Mouse (Mus musculus): Measurements from ENCODE around the gene Aanat.

DNA sequence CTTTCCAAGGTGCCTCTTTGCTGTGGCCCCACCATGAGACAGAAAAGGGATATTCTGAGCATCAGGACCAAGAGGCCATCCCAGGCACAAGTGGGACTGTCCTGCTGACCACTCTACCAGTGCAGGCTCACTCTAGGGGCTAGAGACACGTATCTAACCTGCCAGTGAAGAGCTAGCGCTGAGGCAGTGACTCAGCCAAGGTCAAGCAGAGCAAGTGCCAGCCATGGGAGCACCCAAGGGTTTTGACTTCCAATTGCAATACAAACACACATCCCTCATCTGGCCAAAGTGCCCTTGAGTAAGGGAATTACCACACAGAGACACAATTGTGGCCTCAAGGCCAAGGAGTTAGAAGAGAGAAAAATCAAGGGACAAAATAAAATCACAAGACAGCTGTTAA is 10.8 kb upstream of the Aanat start:
- TF ChIP-seq CTCF (IDR thresholded peaks at IDR 0.05; ENCODE audit: low read depth, low read length) (no peak), POLR2A (IDR thresholded peaks at IDR 0.05; ENCODE audit: extremely low read depth, insufficient read depth, low read length) (no peak)
